Mouse (Mus musculus) CH12.LX (cell line): ENCODE results near the gene Socs3.

Experiments
- BHLHE40 ChIP-seq: IDR thresholded peaks from 2 replicates; pipeline ENCODE4 v1.6.1; 2011; ENCODE audit warnings: mild to moderate bottlenecking, low read depth, low read length, improper control_type of control experiment
- CHD1 ChIP-seq: IDR thresholded peaks from 2 replicates; pipeline ENCODE4 v1.6.1; 2012; ENCODE audit warnings: low read depth, low read length, improper control_type of control experiment, inconsistent platforms
- CHD2 ChIP-seq: IDR thresholded peaks from 2 replicates; pipeline ENCODE4 v1.6.1; 2011; ENCODE audit warnings: low read length, improper control_type of control experiment
- CTCF ChIP-seq, 2 experiments: IDR thresholded peaks in 1 of 2; conservative IDR thresholded peaks in 1 of 2; 2 replicates each; pipeline ENCODE4 v1.5.1; 2011 to 2012; ENCODE audit warnings: low read depth in 2 of 2, low read length in 2 of 2, improper control_type of control experiment in 1 of 2, inconsistent platforms in 1 of 2, mild to moderate bottlenecking in 1 of 2, moderate library complexity in 1 of 2
- ELF1 ChIP-seq: IDR thresholded peaks from 2 replicates; pipeline ENCODE4 v1.6.1; 2014; ENCODE audit warnings: low read depth, mild to moderate bottlenecking, inconsistent platforms, low read length, improper control_type of control experiment
- EP300 ChIP-seq: IDR thresholded peaks from 2 replicates; pipeline ENCODE4 v1.6.1; 2011; ENCODE audit warnings: low read length, improper control_type of control experiment
- ETS1 ChIP-seq: conservative IDR thresholded peaks from 2 replicates; pipeline ENCODE4 v1.6.1; 2012; ENCODE audit warnings: low read depth, mild to moderate bottlenecking, inconsistent platforms, low read length, improper control_type of control experiment, moderate library complexity
- MEF2A ChIP-seq: IDR thresholded peaks from 2 replicates; pipeline ENCODE4 v1.6.1; 2014; ENCODE audit warnings: low read depth, mild to moderate bottlenecking, inconsistent platforms, low read length, improper control_type of control experiment, borderline replicate concordance
- MXI1 ChIP-seq: IDR thresholded peaks from 2 replicates; pipeline ENCODE4 v1.6.1; 2011; ENCODE audit warnings: mild to moderate bottlenecking, low read depth, low read length, improper control_type of control experiment
- POLR2A ChIP-seq: IDR thresholded peaks from 2 replicates; pipeline ENCODE4 v1.6.1; 2011; ENCODE audit warnings: low read depth, mild to moderate bottlenecking, improper control_type of control experiment, low read length
- SMC3 ChIP-seq: IDR thresholded peaks from 2 replicates; pipeline ENCODE4 v1.6.1; 2011; ENCODE audit warnings: low read depth, low read length, improper control_type of control experiment
- TCF12 ChIP-seq: IDR thresholded peaks from 2 replicates; pipeline ENCODE4 v1.6.1; 2014; ENCODE audit warnings: low read depth, mild to moderate bottlenecking, inconsistent platforms, low read length, improper control_type of control experiment

DNA sequence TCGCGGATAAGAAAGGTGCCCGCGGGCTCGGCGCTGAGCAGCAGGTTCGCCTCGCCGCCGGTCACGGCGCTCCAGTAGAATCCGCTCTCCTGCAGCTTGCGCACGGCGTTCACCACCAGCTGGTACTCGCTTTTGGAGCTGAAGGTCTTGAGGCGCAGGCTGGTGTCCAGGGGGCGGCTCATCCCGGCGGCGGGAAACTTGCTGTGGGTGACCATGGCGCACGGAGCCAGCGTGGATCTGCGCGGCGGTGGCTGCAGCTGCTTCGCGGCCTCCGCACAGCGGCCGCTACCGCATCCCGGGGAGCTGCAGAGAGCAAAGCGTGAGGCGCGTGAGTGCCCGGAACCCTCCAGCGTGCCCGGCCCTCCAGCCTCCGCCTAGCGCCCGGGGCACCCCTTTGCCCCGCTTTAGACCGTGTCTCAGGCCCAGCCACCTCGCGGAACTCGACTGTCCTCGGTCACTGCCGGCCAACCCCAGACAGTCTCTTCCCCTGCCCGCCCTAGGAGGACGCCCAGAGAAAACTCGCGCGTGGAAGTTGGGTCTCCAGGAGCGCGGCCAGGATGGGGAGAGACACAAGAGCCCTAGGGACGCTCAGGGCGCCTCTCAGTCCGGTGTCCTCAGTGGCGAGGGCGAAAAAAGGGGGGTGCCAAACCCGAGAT, 1.7 kb downstream of the Socs3 start:
- TF ChIP-seq POLR2A: no peak
- no peak for TF ChIP-seq CTCF (conservative IDR thresholded peaks at IDR 0.05 in 1 of 2, IDR thresholded peaks at IDR 0.05 in 1 of 2; ENCODE audit: low read depth in 2 of 2, low read length in 2 of 2)
- no peak for TF ChIP-seq TCF12
- TF ChIP-seq CHD1: no peak
- TF ChIP-seq MXI1: no peak
- no peak for TF ChIP-seq ETS1
- no peak for TF ChIP-seq BHLHE40
- no peak for TF ChIP-seq CHD2
- TF ChIP-seq EP300: no peak
- no peak for TF ChIP-seq SMC3
- no peak for TF ChIP-seq MEF2A
- no peak for TF ChIP-seq ELF1
